Mouse (Mus musculus) brain, embryonic 14.5 days (tissue): Measurements from ENCODE around the gene Rwdd3.

ENCODE experiments used
- CTCF ChIP-seq: fragments of 200-500 bp; IDR thresholded peaks from 2 replicates; pipeline ENCODE4 v1.5.1; 2012; ENCODE audit warnings: inconsistent platforms, mild to moderate bottlenecking, moderate library complexity, borderline replicate concordance; ENCODE audit not compliant: insufficient read depth, insufficient read length; ENCODE audit errors: extremely low read depth
- POLR2A ChIP-seq: fragments of 200-500 bp; IDR thresholded peaks from 2 replicates; pipeline ENCODE4 v1.6.1; 2012; ENCODE audit warnings: mild to moderate bottlenecking, inconsistent platforms, borderline replicate concordance; ENCODE audit not compliant: poor library complexity, insufficient read depth, insufficient read length, severe bottlenecking; ENCODE audit errors: extremely low read depth

- no peak for TF ChIP-seq POLR2A
- no peak for TF ChIP-seq CTCF
Measured at GRCm38 (mm10) chr3:121213501-121213900, 42.0 kb upstream of the Rwdd3 start.
